Mouse (Mus musculus) right cerebral cortex, postnatal 25 days (tissue): ENCODE data around the gene Eif2b5.

Experiments used
- DNase-seq: peaks from one replicate; pipeline ENCODE4 v3.0.0; 2022

The Eif2b5 gene

GRCm38 (mm10) chr16:20537601-20538320 is 39.1 kb downstream of the Eif2b5 start:
- no peak for DNase-seq

DNA sequence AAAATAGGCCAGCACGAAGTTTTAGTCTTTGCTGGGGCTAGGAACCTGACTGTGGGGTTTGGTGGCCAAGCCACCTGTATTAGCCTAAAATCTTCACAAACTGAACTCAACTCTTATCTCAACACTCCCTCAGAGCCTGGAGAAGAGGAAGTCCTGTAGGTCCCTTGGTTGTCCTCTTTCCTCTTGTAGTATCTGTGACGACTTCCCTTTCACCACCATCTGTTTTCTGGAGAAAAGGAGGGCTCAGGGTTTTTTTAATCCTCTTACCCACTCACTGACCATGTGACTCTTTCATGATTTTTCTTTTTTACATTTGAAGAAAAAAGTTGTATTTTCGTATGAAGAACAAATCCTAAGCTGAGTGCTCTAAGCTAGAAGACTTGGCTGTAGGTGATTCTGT is 41.0 kb downstream of the Eif2b5 start:
- no peak for DNase-seq

DNA sequence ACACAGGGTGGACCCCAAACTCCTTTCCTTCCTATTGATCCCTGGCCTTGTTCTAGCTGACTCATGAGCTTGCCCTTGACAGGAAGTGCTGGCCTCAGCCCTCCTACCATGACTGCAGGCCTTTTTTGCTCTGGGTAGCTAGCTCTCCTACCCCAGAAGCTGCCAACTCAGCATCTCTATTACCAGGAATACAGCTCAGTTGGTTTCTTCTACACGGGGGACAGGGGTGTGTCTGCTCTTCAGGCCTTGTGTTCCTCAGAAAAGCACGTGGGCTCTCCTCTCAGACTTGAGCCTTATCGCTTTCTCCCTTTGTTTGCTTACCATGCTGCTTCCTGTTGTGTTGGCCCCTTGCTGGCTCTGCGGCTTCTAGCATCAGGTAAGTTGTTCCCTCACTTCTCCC is 41.8 kb downstream of the Eif2b5 start:
- no peak for DNase-seq

- no peak for DNase-seq
Measured at GRCm38 (mm10) chr16:20545696-20546095, 47.1 kb downstream of the Eif2b5 start.

DNA sequence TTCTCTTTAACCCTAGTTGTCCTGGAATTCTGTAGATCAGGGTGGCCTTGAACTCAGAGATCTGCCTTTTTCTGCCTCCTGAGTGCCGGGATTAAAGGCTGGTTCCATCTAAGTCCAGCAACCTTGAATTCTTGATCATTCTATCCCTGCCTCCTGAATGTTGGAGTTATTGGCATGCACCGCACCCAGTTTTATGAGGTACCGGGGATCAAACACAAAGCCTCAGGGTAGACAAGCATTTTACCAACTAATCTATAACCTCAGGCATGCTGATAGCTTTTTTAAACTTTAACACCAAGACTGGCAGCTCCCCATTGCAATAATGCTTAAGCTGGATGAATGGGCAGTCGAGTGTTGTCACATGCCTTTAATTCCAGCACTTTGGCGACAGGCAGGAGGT is 48.8 kb downstream of the Eif2b5 start:
- no peak for DNase-seq

GRCm38 (mm10) chr16:20548096-20548948 is 49.7 kb downstream of the Eif2b5 start, which contains the start of gene Abcf3:
TSS of gene Abcf3 (plus strand) at chr16:20548577.
- peak; percentile 98 for DNase-seq

DNA sequence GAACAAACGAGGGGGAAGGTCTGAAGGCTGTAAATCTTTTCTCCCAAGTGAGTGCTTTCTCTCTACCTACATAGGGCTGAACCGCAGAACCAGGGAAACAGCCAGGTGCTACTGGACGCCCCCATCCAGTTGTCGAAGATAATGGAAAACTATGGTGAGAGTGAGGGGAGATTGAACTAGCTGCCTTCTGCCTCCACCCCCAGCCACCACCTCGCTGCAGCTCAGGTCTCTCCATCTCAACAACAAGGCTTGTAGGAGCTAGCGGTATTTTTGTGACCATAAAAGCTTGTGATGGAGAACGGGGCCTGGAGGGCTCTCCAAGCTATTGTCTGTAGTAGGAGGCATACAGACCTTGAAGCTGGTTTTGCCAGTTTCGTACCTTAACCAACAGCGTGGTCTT is 50.5 kb downstream of the Eif2b5 start:
- DNase-seq = no peak

DNA sequence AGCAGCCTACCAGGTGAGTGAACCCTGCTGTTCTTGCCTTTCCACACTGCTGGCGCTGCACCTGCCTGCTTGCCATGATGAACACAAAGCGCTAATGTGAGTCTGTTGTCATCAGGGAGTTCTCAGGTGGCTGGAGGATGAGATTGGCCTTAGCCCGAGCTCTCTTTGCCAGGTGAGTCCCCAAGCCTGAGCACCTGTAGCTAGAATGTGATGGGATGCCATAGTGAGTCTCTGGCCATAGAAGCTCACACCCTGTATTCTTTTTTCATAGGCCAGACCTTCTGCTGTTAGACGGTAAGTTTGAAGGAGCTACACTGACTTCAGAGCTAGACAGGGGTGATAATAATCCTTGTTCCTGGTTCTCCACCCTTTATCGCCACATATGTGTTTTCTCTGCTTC is 53.1 kb downstream of the Eif2b5 start:
- DNase-seq = no peak

GRCm38 (mm10) chr16:20552594-20552993 is 54.0 kb downstream of the Eif2b5 start:
- no peak for DNase-seq

GRCm38 (mm10) chr16:20555000-20555399 is 56.4 kb downstream of the Eif2b5 start:
- DNase-seq = no peak

DNA sequence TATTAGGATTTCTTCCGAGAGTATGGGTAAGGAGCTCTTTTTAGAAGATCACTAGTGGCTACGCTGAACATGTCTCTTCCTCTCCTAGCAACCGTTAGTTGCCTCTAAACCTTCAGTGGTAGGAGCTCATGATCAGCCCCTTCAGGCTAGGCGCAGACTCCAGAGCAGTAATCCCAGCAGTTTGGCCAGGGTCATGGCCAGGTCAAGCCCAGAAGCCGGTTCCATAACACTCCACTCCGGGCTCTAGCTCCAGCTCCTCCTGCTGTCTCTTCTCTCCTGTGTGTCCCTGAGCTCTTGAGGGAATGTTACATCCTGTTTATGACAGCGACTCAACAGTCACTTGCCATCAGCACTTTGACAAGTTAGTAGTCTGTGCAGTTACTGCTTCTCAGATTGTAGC is 58.8 kb downstream of the Eif2b5 start:
- DNase-seq = no peak
